Mouse (Mus musculus): ENCODE measurements around the gene Zfp148. TPM values are rescaled to one million over a fixed set of nuclear protein-coding genes. Genes with fewer than 3 reads are reported as not detected.

Gene Zfp148
- polyA plus RNA-seq, 1 experiment from 2014 or later, result 45.4 TPM

DNA sequence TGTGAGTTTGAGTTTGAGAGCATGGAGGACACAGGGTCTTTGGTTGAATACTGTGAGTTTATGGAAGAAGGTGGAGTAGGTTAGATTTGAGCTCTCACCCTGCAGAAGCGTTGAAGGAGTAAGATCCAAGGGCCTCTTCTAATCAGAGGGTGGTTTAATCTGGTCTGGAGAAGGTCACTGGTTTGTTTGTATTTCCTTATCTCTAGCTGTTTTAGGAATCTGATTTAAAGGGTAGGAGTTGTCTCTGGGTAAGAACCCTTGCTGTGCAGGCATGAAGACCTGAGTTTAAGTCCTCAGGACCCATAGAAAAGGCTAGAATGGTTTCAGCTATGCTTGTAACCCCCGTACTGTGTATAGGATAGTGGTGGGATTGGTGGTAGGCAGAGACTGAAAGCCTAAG lies 6.4 kb downstream of the Zfp148 start:
- no peak overlapping the region for H3K27ac ChIP-seq (ENCODE audit: low read depth, low read length)
- H3K9me3 ChIP-seq (ENCODE audit: control insufficient read depth, low read length), result no peaks in the 10 kb centered on the region
- 86% methylated on average over 2 of the region's 2 CpGs for WGBS

DNA sequence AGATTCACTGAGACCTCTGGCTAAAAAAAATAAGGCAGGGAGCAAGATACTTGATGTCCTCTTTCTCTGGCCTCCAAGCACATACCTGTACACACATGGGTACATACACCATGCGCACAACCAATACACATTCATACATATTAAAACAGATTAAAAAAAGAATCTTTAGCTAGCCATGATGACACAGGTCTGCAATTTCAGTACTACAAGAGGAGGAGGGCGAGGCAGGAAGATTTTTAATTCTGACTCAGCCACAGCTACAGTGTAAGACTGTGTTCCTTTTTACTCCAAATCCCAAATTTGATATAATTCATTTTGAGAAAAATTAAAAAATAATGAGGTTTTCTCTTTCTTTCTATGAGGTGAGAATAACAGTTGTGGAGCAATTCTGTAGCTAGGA lies 6.8 kb downstream of the Zfp148 start:
- WGBS, result 97% methylated on average over 2 of the region's 2 CpGs

More for the DNA sequence above, 6.4 kb downstream of the Zfp148 start:
- Histone ChIP-seq H3K4me3 (ENCODE audit: low read depth, low read length) (no peak overlapping the region), H3K36me3 (ENCODE audit: control insufficient read depth, insufficient read depth, low read length) (no peaks in the 10 kb centered on the region), H3K4me2 (ENCODE audit: low read depth) (no peak overlapping the region), H3K27me3 (ENCODE audit: control insufficient read depth, insufficient read depth, low read length) (no peaks in the 10 kb centered on the region), H3K9ac (ENCODE audit: low read length) (no peak overlapping the region), H3K4me1 (ENCODE audit: control insufficient read depth, insufficient read depth, low read length) (peaks cover 4% of the 10 kb centered on the region; the same call in 1 of the 2 replicates)
- ATAC-seq (ENCODE audit: insufficient read depth, low FRiP score, low TSS enrichment), result no peak
- DNase-seq (ENCODE audit: low spot score), result no peak

DNA sequence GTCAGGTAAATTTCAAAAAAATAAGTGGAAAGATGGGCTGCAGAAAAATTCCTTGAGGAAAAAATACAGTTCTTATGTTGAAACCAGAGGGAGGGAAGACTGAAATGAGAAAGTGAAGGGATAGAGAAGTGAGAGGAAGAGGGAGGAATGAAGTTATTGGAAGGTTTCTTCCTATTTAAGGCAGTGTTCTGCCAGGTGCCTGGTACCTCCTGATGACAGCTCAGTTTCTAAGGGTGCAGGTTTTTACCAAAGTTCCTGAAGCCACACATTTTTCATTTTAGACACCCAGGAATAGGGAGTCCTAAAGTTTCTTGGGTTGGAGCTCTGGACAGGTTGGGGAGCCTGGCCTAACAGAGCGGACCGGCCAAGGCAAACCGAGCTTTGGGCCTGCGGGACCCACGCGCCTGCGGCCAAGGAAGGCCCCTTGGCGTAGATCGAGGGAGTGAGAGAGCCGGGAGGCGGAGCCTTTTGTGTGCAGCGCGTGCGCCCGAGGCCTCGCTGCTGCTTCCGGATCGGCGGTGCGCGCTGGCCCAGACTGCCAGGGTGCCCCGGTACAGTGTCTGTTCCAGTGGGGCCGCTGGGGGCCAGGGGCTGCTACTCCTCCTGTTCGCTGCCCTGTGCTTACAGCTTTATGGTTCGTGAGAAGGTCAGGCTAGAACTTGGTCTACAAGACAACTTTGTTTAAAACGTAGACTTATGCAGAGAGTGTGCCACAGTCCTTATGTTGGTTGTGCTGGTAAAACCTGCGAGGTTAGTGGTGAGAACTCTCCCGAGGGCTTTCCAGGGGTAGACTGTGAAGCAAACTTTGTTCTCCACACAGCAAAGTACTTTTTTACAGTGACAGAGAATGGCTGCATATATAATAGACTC lies 19.5 kb downstream of the Zfp148 start:
- no peak overlapping the region for H3K27ac ChIP-seq (ENCODE audit: low read depth, low read length)
- H3K9me3 ChIP-seq (ENCODE audit: control insufficient read depth, low read length), result no peaks in the 10 kb centered on the region
- no peaks in the 10 kb centered on the region for H3K36me3 ChIP-seq (ENCODE audit: control insufficient read depth, insufficient read depth, low read length)
- 2% methylated on average over 28 of the region's 28 CpGs for WGBS
- H3K4me2 ChIP-seq (ENCODE audit: low read depth), result peak overlapping the region; percentile 51
- peak; percentile 80 for DNase-seq (ENCODE audit: low spot score)
- peak; percentile 45; the same call in 1 of the 2 replicates for ATAC-seq (ENCODE audit: insufficient read depth, low FRiP score, low TSS enrichment)
- peak overlapping the region; percentile 21 for H3K4me3 ChIP-seq (ENCODE audit: low read depth, low read length)
- H3K27me3 ChIP-seq (ENCODE audit: control insufficient read depth, insufficient read depth, low read length), result no peaks in the 10 kb centered on the region
- H3K4me1 ChIP-seq (ENCODE audit: control insufficient read depth, insufficient read depth, low read length), result 0 out of 2 replicates have a peak, but pooled peaks cover 4% of the 10 kb centered on the region
- H3K9ac ChIP-seq (ENCODE audit: low read length), result peak overlapping the region; percentile 19

More for the DNA sequence above, 6.8 kb downstream of the Zfp148 start:
- DNase-seq (ENCODE audit: low spot score) (no peak), ATAC-seq (ENCODE audit: insufficient read depth, low FRiP score, low TSS enrichment) (no peak)
- peaks cover 3% of the 10 kb centered on the region; the same call in 1 of the 2 replicates for H3K4me1 ChIP-seq (ENCODE audit: control insufficient read depth, insufficient read depth, low read length)
- H3K27me3 ChIP-seq (ENCODE audit: control insufficient read depth, insufficient read depth, low read length), result no peaks in the 10 kb centered on the region
- no peak overlapping the region for H3K27ac ChIP-seq (ENCODE audit: low read depth, low read length)
- no peak overlapping the region for H3K9ac ChIP-seq (ENCODE audit: low read length)
- H3K36me3 ChIP-seq (ENCODE audit: control insufficient read depth, insufficient read depth, low read length), result no peaks in the 10 kb centered on the region
- H3K4me3 ChIP-seq (ENCODE audit: low read depth, low read length), result no peak overlapping the region
- no peak overlapping the region for H3K4me2 ChIP-seq (ENCODE audit: low read depth)
- no peaks in the 10 kb centered on the region for H3K9me3 ChIP-seq (ENCODE audit: control insufficient read depth, low read length)

DNA sequence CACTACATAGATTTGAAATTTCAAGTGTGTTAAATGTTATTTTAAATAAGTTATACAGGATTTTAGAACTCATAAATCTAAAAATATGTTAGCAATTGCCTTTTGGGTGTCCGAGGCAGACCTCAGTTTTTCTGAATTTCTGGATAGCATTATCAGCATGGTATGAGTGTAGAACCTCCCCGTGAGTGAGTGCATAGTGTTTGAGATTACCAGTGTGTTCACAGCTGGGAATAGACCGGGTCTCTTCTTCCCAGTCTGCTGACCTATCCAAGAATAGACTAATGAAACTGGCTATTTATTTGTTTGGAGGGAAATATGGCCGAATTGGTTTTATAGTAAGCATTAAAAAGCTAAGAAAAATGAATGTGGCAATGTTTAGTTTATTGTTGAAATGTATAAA lies 20.3 kb downstream of the Zfp148 start:
- Histone ChIP-seq H3K27me3 (ENCODE audit: control insufficient read depth, insufficient read depth, low read length) (no peaks in the 10 kb centered on the region), H3K36me3 (ENCODE audit: control insufficient read depth, insufficient read depth, low read length) (no peaks in the 10 kb centered on the region), H3K4me1 (ENCODE audit: control insufficient read depth, insufficient read depth, low read length) (0 out of 2 replicates have a peak, but pooled peaks cover 4% of the 10 kb centered on the region), H3K27ac (ENCODE audit: low read depth, low read length) (no peak overlapping the region), H3K9me3 (ENCODE audit: control insufficient read depth, low read length) (no peaks in the 10 kb centered on the region), H3K4me2 (ENCODE audit: low read depth) (no peak overlapping the region), H3K9ac (ENCODE audit: low read length) (no peak overlapping the region), H3K4me3 (ENCODE audit: low read depth, low read length) (no peak overlapping the region)
- no peak for ATAC-seq (ENCODE audit: insufficient read depth, low FRiP score, low TSS enrichment)
- no peak for DNase-seq (ENCODE audit: low spot score)
- WGBS, result 84% methylated on average over 4 of the region's 4 CpGs

DNA sequence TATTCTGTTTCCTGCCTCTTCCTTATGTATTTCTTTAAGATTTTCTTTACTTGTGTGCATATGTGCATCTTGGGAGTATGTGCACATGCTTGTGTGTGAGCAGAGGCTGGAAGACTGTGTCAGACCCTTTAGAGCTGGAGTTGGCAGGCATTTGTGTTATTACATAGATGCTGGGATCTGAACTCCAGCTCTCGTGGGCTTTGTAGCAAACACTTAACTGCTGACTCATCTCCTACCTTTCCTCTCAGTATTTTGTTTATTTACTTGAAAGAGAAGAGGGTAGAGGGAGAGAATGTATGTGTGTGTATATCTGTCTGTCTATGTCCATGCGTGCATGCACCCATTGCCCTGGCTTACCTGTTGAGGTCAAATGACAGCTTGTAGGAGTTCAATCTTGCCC lies 22.6 kb downstream of the Zfp148 start:
- ATAC-seq (ENCODE audit: insufficient read depth, low FRiP score, low TSS enrichment) (no peak), DNase-seq (ENCODE audit: low spot score) (no peak)
- H3K4me2 ChIP-seq (ENCODE audit: low read depth), result no peak overlapping the region
- no peak overlapping the region for H3K4me3 ChIP-seq (ENCODE audit: low read depth, low read length)
- H3K27me3 ChIP-seq (ENCODE audit: control insufficient read depth, insufficient read depth, low read length), result no peaks in the 10 kb centered on the region
- 89% methylated on average over 2 of the region's 2 CpGs for WGBS
- H3K27ac ChIP-seq (ENCODE audit: low read depth, low read length), result no peak overlapping the region
- no peak overlapping the region for H3K9ac ChIP-seq (ENCODE audit: low read length)
- H3K9me3 ChIP-seq (ENCODE audit: control insufficient read depth, low read length), result no peaks in the 10 kb centered on the region
- 0 out of 2 replicates have a peak, but pooled peaks cover 4% of the 10 kb centered on the region for H3K4me1 ChIP-seq (ENCODE audit: control insufficient read depth, insufficient read depth, low read length)
- H3K36me3 ChIP-seq (ENCODE audit: control insufficient read depth, insufficient read depth, low read length), result no peaks in the 10 kb centered on the region

DNA sequence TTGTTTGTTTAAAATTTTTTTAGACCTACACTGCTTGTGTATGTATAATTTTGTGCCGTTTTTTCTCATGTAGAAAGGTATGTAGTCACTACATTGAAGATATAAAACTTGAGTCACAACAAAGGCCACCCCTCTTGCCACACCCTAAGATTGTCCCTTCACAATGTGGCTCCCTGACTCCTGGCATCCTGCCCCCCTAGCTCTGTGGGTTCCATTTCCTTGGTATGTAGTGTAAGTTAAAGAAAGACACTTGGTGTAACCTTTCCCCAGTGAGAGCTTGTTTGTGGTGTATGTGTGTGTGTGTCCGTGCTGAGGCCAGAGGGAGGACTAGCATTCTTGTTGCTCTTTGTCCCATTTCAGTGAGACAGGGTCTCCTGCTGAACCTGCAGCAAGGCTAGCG lies 23.4 kb downstream of the Zfp148 start:
- H3K4me1 ChIP-seq (ENCODE audit: control insufficient read depth, insufficient read depth, low read length), result 0 out of 2 replicates have a peak, but pooled peaks cover 4% of the 10 kb centered on the region
- no peaks in the 10 kb centered on the region for H3K9me3 ChIP-seq (ENCODE audit: control insufficient read depth, low read length)
- no peak overlapping the region for H3K27ac ChIP-seq (ENCODE audit: low read depth, low read length)
- H3K36me3 ChIP-seq (ENCODE audit: control insufficient read depth, insufficient read depth, low read length), result no peaks in the 10 kb centered on the region
- WGBS, result 90% methylated on average over 3 of the region's 3 CpGs
- no peak overlapping the region for H3K4me2 ChIP-seq (ENCODE audit: low read depth)
- ATAC-seq (ENCODE audit: insufficient read depth, low FRiP score, low TSS enrichment) (no peak), DNase-seq (ENCODE audit: low spot score) (no peak)
- H3K4me3 ChIP-seq (ENCODE audit: low read depth, low read length), result no peak overlapping the region
- no peaks in the 10 kb centered on the region for H3K27me3 ChIP-seq (ENCODE audit: control insufficient read depth, insufficient read depth, low read length)
- no peak overlapping the region for H3K9ac ChIP-seq (ENCODE audit: low read length)

DNA sequence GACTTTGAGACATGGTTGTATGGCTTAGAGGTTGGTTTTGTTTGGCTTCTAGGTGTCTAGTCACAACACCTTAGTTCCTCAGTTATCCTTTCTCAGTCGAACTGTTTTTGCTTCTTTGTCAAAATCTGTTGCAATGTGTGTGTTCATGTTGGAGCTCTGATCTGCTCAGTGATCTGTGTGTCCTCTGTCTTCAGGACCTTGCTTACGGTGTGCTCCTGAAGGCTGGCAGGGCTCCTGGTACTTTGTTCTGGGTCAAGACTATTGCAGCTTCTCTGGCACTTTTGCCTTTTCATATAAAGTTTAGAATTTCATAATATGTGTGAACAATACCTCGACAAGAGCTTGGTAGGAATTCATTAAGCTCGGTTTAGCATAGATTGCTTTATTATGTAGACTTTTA lies 24.9 kb downstream of the Zfp148 start:
- Histone ChIP-seq H3K9me3 (ENCODE audit: control insufficient read depth, low read length) (no peaks in the 10 kb centered on the region), H3K4me1 (ENCODE audit: control insufficient read depth, insufficient read depth, low read length) (no peaks in the 10 kb centered on the region), H3K27ac (ENCODE audit: low read depth, low read length) (no peak overlapping the region), H3K4me2 (ENCODE audit: low read depth) (no peak overlapping the region), H3K36me3 (ENCODE audit: control insufficient read depth, insufficient read depth, low read length) (no peaks in the 10 kb centered on the region), H3K27me3 (ENCODE audit: control insufficient read depth, insufficient read depth, low read length) (no peaks in the 10 kb centered on the region), H3K9ac (ENCODE audit: low read length) (no peak overlapping the region), H3K4me3 (ENCODE audit: low read depth, low read length) (no peak overlapping the region)
- ATAC-seq (ENCODE audit: insufficient read depth, low FRiP score, low TSS enrichment) (no peak), DNase-seq (ENCODE audit: low spot score) (no peak)
- WGBS, result 93% methylated on average over 4 of the region's 4 CpGs

DNA sequence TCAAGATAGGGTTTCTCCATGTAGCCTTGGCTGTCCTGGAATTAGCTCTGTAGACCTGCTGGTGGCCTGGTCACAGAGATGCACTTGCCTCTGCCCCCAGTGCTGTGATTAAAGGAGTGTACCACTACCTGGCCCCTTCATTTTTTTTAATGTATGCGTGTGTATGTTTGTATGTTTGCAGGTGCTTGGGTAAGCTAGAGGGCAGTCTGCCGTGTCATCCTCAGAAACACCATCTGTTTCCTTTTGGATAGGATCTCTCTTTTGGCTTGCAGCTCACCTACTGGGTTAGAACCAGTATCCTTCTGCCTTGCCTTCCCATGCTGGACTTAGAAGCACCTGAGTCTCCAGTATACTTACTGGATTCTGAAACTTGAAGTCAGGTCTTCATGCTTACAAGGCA lies 29.5 kb downstream of the Zfp148 start:
- Histone ChIP-seq H3K36me3 (ENCODE audit: control insufficient read depth, insufficient read depth, low read length) (no peaks in the 10 kb centered on the region), H3K4me2 (ENCODE audit: low read depth) (no peak overlapping the region), H3K27me3 (ENCODE audit: control insufficient read depth, insufficient read depth, low read length) (no peaks in the 10 kb centered on the region), H3K9me3 (ENCODE audit: control insufficient read depth, low read length) (no peaks in the 10 kb centered on the region), H3K4me3 (ENCODE audit: low read depth, low read length) (no peak overlapping the region), H3K27ac (ENCODE audit: low read depth, low read length) (no peak overlapping the region), H3K4me1 (ENCODE audit: control insufficient read depth, insufficient read depth, low read length) (no peaks in the 10 kb centered on the region; the same call in 1 of the 2 replicates), H3K9ac (ENCODE audit: low read length) (no peak overlapping the region)
- DNase-seq (ENCODE audit: low spot score) (no peak), ATAC-seq (ENCODE audit: insufficient read depth, low FRiP score, low TSS enrichment) (no peak)
- 82% methylated on average over 2 of the region's 2 CpGs for WGBS

DNA sequence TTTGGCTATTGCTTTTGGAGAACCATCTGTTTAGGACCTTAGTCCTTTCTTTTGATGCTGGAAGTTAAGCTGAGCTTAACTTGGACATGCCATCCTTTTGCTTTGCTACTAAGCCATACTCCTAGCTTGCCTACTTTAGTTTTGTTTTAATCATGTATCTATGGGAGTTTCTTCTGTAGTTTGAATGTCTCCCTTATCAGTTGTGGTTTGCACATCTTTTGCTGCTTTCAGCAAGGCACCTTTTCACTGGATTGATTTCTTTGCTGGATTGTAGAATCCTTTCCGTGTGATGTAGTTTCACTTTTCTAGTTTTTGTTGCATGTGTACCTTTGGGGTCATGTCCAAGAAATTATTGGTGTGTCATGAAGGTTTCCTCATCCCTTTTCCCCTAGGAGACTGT lies 30.0 kb downstream of the Zfp148 start:
- WGBS, result 84% methylated on average over 1 of the region's 1 CpGs
- H3K4me2 ChIP-seq (ENCODE audit: low read depth), result no peak overlapping the region
- H3K27me3 ChIP-seq (ENCODE audit: control insufficient read depth, insufficient read depth, low read length), result no peaks in the 10 kb centered on the region
- ATAC-seq (ENCODE audit: insufficient read depth, low FRiP score, low TSS enrichment), result no peak
- no peak overlapping the region for H3K9ac ChIP-seq (ENCODE audit: low read length)
- H3K27ac ChIP-seq (ENCODE audit: low read depth, low read length), result no peak overlapping the region
- H3K4me3 ChIP-seq (ENCODE audit: low read depth, low read length), result no peak overlapping the region
- H3K4me1 ChIP-seq (ENCODE audit: control insufficient read depth, insufficient read depth, low read length), result no peaks in the 10 kb centered on the region; the same call in 1 of the 2 replicates
- no peaks in the 10 kb centered on the region for H3K9me3 ChIP-seq (ENCODE audit: control insufficient read depth, low read length)
- H3K36me3 ChIP-seq (ENCODE audit: control insufficient read depth, insufficient read depth, low read length), result no peaks in the 10 kb centered on the region
- no peak for DNase-seq (ENCODE audit: low spot score)
